Mouse (Mus musculus) intestine, embryonic 15.5 days (tissue): ENCODE measurements around the gene Fbxl12. TPM values are rescaled to one million over a fixed set of nuclear protein-coding genes. Genes with fewer than 3 reads are reported as not detected.

Experiments
- ATAC-seq: fragments of 200-750 bp; cut with Nextera tagmentation; 2 replicates; pipeline ENCODE4 v1.8.0; 2017; ENCODE audit warnings: moderate TSS enrichment, moderate library complexity
- H3K27ac ChIP-seq: fragments of 300-500 bp; sonication (generic); 2 replicates; pipeline ENCODE4 v1.5.1; 2015; ENCODE audit warnings: mild to moderate bottlenecking, inconsistent platforms
- H3K27me3 ChIP-seq: fragments of 300-500 bp; sonication (generic); replicated peaks from 2 replicates; pipeline ENCODE4 v1.6.1; 2015; ENCODE audit warnings: inconsistent platforms
- H3K36me3 ChIP-seq: fragments of 300-500 bp; sonication (generic); 2 replicates; pipeline ENCODE4 v1.6.1; 2015; ENCODE audit warnings: inconsistent platforms
- H3K4me1 ChIP-seq: fragments of 300-500 bp; sonication (generic); replicated peaks from 2 replicates; pipeline ENCODE4 v1.6.1; 2015; ENCODE audit warnings: inconsistent platforms
- H3K4me2 ChIP-seq: fragments of 300-500 bp; sonication (generic); replicated peaks from 2 replicates; pipeline ENCODE4 v1.6.1; 2015; ENCODE audit warnings: mild to moderate bottlenecking, inconsistent platforms
- H3K4me3 ChIP-seq: fragments of 300-500 bp; sonication (generic); replicated peaks from 2 replicates; pipeline ENCODE4 v1.5.1; 2015; ENCODE audit warnings: inconsistent platforms
- H3K9ac ChIP-seq: fragments of 300-500 bp; sonication (generic); 2 replicates; pipeline ENCODE4 v1.6.1; 2015; ENCODE audit warnings: inconsistent platforms
- H3K9me3 ChIP-seq: fragments of 300-500 bp; sonication (generic); 2 replicates; pipeline ENCODE4 v1.6.1; 2016; ENCODE audit warnings: inconsistent platforms
- WGBS: fragments of 180-500 bp; shearing (Covaris S2); methylation state at CpG from one replicate; pipeline ENCODE4 v1.1.7; 2015; 5-methylcytosine and 5-hydroxymethylcytosine counted together
- polyA plus RNA-seq: library from polyadenylated mRNA; unstranded; fragments of >200 nt; fragmentation: Nextera tagmentation; extraction: Ambion mirVana; gene quantifications from 2 replicates; pipeline ENCODE4 v1.2.1, GENCODE M21; 2015

The Fbxl12 gene
- polyA plus RNA-seq, 1 experiment from 2014 or later, result 14.7 TPM

GRCm38 (mm10) chr9:20668065-20668464 is 23.5 kb upstream of the Fbxl12 start:
- Histone ChIP-seq H3K4me2 (no peak overlapping the region), H3K4me3 (no peak overlapping the region), H3K27me3 (no peaks in the 10 kb centered on the region), H3K9ac (no peak overlapping the region), H3K4me1 (no peaks in the 10 kb centered on the region; the same call in 1 of the 2 replicates), H3K27ac (no peak overlapping the region), H3K9me3 (no peaks in the 10 kb centered on the region), H3K36me3 (peaks cover 13% of the 10 kb centered on the region; the same call in 1 of the 2 replicates)
- no peak for ATAC-seq
- WGBS, result 90% methylated on average over 22 of the region's 22 CpGs

GRCm38 (mm10) chr9:20666510-20667034 is 22.0 kb upstream of the Fbxl12 start:
- WGBS, result 11% methylated on average over 7 of the region's 7 CpGs
- ATAC-seq, result no peak
- Histone ChIP-seq H3K4me1 (no peaks in the 10 kb centered on the region; the same call in 1 of the 2 replicates), H3K9me3 (no peaks in the 10 kb centered on the region), H3K4me3 (no peak overlapping the region), H3K9ac (no peak overlapping the region), H3K27me3 (no peaks in the 10 kb centered on the region), H3K36me3 (peaks cover 18% of the 10 kb centered on the region; the same call in 1 of the 2 replicates), H3K4me2 (no peak overlapping the region), H3K27ac (no peak overlapping the region)

- Histone ChIP-seq H3K4me1 (no peaks in the 10 kb centered on the region; the same call in 1 of the 2 replicates), H3K4me3 (no peak overlapping the region), H3K9me3 (no peaks in the 10 kb centered on the region), H3K27ac (no peak overlapping the region), H3K36me3 (peaks cover 20% of the 10 kb centered on the region; the same call in 1 of the 2 replicates), H3K9ac (no peak overlapping the region), H3K27me3 (no peaks in the 10 kb centered on the region), H3K4me2 (no peak overlapping the region)
- ATAC-seq, result no peak
- 39% methylated on average over 8 of the region's 8 CpGs for WGBS
Measured at GRCm38 (mm10) chr9:20665925-20666324, 21.4 kb upstream of the Fbxl12 start.

GRCm38 (mm10) chr9:20664982-20665637 is 20.5 kb upstream of the Fbxl12 start:
- H3K4me3 ChIP-seq, result no peak overlapping the region
- H3K27me3 ChIP-seq, result no peaks in the 10 kb centered on the region
- H3K9ac ChIP-seq, result no peak overlapping the region
- H3K36me3 ChIP-seq, result peaks cover 20% of the 10 kb centered on the region; the same call in 1 of the 2 replicates
- no peak overlapping the region for H3K4me2 ChIP-seq
- no peaks in the 10 kb centered on the region for H3K9me3 ChIP-seq
- no peak overlapping the region for H3K27ac ChIP-seq
- no peaks in the 10 kb centered on the region; the same call in 1 of the 2 replicates for H3K4me1 ChIP-seq
- WGBS, result 75% methylated on average over 5 of the region's 5 CpGs
- no peak for ATAC-seq

GRCm38 (mm10) chr9:20664366-20664765 is 19.8 kb upstream of the Fbxl12 start:
- no peaks in the 10 kb centered on the region; the same call in 1 of the 2 replicates for H3K4me1 ChIP-seq
- no peak overlapping the region for H3K9ac ChIP-seq
- H3K27ac ChIP-seq, result no peak overlapping the region
- no peaks in the 10 kb centered on the region for H3K27me3 ChIP-seq
- no peaks in the 10 kb centered on the region for H3K9me3 ChIP-seq
- H3K4me2 ChIP-seq, result no peak overlapping the region
- WGBS, result 69% methylated on average over 2 of the region's 2 CpGs
- no peak overlapping the region for H3K4me3 ChIP-seq
- ATAC-seq, result no peak
- peaks cover 25% of the 10 kb centered on the region for H3K36me3 ChIP-seq

- Histone ChIP-seq H3K4me2 (no peak overlapping the region), H3K4me1 (no peaks in the 10 kb centered on the region; the same call in 1 of the 2 replicates), H3K36me3 (peaks cover 29% of the 10 kb centered on the region), H3K27ac (no peak overlapping the region), H3K27me3 (no peaks in the 10 kb centered on the region), H3K9me3 (no peaks in the 10 kb centered on the region), H3K4me3 (no peak overlapping the region), H3K9ac (no peak overlapping the region)
- 88% methylated on average over 2 of the region's 2 CpGs for WGBS
- no peak for ATAC-seq
Measured at GRCm38 (mm10) chr9:20663956-20664355, 19.4 kb upstream of the Fbxl12 start.

GRCm38 (mm10) chr9:20662874-20663273 is 18.3 kb upstream of the Fbxl12 start:
- Histone ChIP-seq H3K27me3 (no peaks in the 10 kb centered on the region), H3K9ac (no peak overlapping the region), H3K9me3 (no peaks in the 10 kb centered on the region), H3K36me3 (peaks cover 33% of the 10 kb centered on the region), H3K4me3 (no peak overlapping the region), H3K4me1 (no peaks in the 10 kb centered on the region; the same call in 1 of the 2 replicates), H3K27ac (no peak overlapping the region), H3K4me2 (no peak overlapping the region)
- WGBS, result 88% methylated on average over 8 of the region's 8 CpGs
- ATAC-seq, result no peak

- Histone ChIP-seq H3K4me3 (no peak overlapping the region), H3K9ac (no peak overlapping the region), H3K4me2 (no peak overlapping the region), H3K4me1 (no peaks in the 10 kb centered on the region; the same call in 1 of the 2 replicates), H3K27ac (no peak overlapping the region), H3K9me3 (no peaks in the 10 kb centered on the region), H3K27me3 (no peaks in the 10 kb centered on the region), H3K36me3 (peaks cover 39% of the 10 kb centered on the region)
- peak; percentile 44; the same call in 1 of the 2 replicates for ATAC-seq
- 60% methylated on average over 3 of the region's 3 CpGs for WGBS
Measured at GRCm38 (mm10) chr9:20662325-20662724, 17.8 kb upstream of the Fbxl12 start.

- 88% methylated on average over 3 of the region's 3 CpGs for WGBS
- Histone ChIP-seq H3K4me1 (peaks cover 16% of the 10 kb centered on the region), H3K4me3 (no peak overlapping the region), H3K36me3 (peaks cover 32% of the 10 kb centered on the region), H3K27me3 (no peaks in the 10 kb centered on the region), H3K4me2 (no peak overlapping the region), H3K9ac (no peak overlapping the region), H3K27ac (no peak overlapping the region), H3K9me3 (no peaks in the 10 kb centered on the region)
- no peak for ATAC-seq
Measured at GRCm38 (mm10) chr9:20657546-20657945, 13.0 kb upstream of the Fbxl12 start.

GRCm38 (mm10) chr9:20653859-20654258 is 9.3 kb upstream of the Fbxl12 start:
- WGBS, result 96% methylated on average over 3 of the region's 3 CpGs
- Histone ChIP-seq H3K27ac (no peak overlapping the region), H3K36me3 (peaks cover 21% of the 10 kb centered on the region), H3K4me2 (0 out of 2 replicates have a peak overlapping the region, but pooled peaks have one; percentile 74), H3K4me3 (no peak overlapping the region), H3K4me1 (peaks cover 19% of the 10 kb centered on the region), H3K9me3 (no peaks in the 10 kb centered on the region), H3K9ac (no peak overlapping the region), H3K27me3 (no peaks in the 10 kb centered on the region)
- ATAC-seq, result no peak

GRCm38 (mm10) chr9:20652260-20652658 is 7.7 kb upstream of the Fbxl12 start:
- H3K36me3 ChIP-seq, result peaks cover 12% of the 10 kb centered on the region; the same call in 1 of the 2 replicates
- no peaks in the 10 kb centered on the region for H3K9me3 ChIP-seq
- no peaks in the 10 kb centered on the region for H3K27me3 ChIP-seq
- H3K4me1 ChIP-seq, result peaks cover 19% of the 10 kb centered on the region
- H3K9ac ChIP-seq, result peak overlapping the region; percentile 83
- H3K27ac ChIP-seq, result no peak overlapping the region
- peak; percentile 21; the same call in 1 of the 2 replicates for ATAC-seq
- WGBS, result 0% methylated on average over 25 of the region's 25 CpGs
- H3K4me2 ChIP-seq, result peak overlapping the region; percentile 74
- H3K4me3 ChIP-seq, result peak overlapping the region; percentile 73

GRCm38 (mm10) chr9:20651602-20652259 is 7.2 kb upstream of the Fbxl12 start, which contains the start of gene Pin1:
Pin1 (plus strand) TSS chr9:20652095.
- Histone ChIP-seq H3K27ac (no peak within 1 kb of the TSS), H3K27me3 (no peaks in the 10 kb centered on the region), H3K9me3 (no peaks in the 10 kb centered on the region), H3K4me1 (peaks cover 19% of the 10 kb centered on the region), H3K4me3 (peak within 1 kb of the TSS; percentile 73), H3K9ac (peak within 1 kb of the TSS; percentile 83), H3K4me2 (peak within 1 kb of the TSS; percentile 74), H3K36me3 (peaks cover 13% of the 10 kb centered on the region; the same call in 1 of the 2 replicates)
- WGBS, result under 1% methylated on average over 45 of the region's 45 CpGs
- ATAC-seq, result peak; percentile 100
